Mouse (Mus musculus) adrenal gland, postnatal 25 days (tissue): ENCODE data around the gene Barx2. TPM values are rescaled to one million over a fixed set of nuclear protein-coding genes. Genes with fewer than 3 reads are reported as not detected.
A peak's percentile ranks its signal among the peaks of the same experiment; 100 is the strongest.
"Not testable (repeated sequence)": the region's sequence is repeated elsewhere in the genome, so short reads cannot be mapped to it uniquely, and the experiment has no call there.

Experiments used
- DNase-seq: peaks from one replicate; pipeline ENCODE4 v3.0.0; 2021; ENCODE audit warnings: mixed read lengths
- long read RNA-seq: library from polyadenylated mRNA; stranded (forward); transcript quantifications from one replicate; pipeline ENCODE4 v2.0.0, GENCODE M21; 2021
- total RNA-seq: library from RNA; stranded (reverse); gene quantifications from 2 replicates; pipeline ENCODE4 v1.2.3, GENCODE M21; 2021

Barx2 gene
- total RNA-seq, result not detected in 2 replicates
- long read RNA-seq, result 0 reads

DNA sequence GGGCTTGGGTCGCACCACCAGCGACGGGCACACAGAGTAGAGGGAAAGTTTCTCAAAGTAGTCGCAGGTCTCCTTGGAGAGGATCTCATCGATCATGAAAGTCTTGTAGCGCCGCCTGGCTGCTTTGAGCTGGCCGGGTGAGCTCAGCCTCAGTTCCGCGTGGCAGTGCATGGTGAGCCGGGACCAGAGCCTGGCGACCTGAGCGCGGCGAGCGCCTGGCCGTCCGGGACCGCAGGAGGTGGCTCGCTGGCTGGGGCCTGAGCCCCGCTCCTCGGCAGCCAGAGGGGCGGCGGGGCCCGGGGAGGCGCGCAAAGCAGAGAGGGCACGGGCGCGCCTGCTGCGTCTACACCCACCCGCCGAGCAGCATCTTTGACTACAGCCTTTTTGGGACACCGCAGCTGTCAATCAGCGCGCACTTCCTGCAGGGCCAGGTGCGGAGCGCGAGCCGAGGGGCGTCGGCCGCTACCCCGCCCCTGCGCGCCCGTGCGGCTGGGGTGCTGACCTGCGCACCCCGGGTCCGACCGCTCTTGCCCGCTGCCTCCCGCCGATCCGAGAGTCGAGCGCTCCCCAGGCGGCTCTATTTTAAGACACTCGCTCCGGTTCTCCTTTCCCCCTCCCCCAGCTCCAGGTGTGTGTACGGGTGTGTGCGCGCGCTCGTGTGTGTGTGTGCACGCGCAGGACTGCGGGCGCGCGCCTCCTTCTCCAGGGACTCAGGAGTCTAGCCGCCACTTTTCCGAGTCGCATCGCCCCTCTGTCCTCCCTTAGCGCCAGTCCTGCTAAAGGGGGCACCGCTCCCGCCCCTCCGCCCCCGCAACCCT, at the start of gene Barx2:
Barx2 (minus strand) TSS at position 542 of the 818 bp plus-strand sequence.
- peak; percentile 66 for DNase-seq

DNA sequence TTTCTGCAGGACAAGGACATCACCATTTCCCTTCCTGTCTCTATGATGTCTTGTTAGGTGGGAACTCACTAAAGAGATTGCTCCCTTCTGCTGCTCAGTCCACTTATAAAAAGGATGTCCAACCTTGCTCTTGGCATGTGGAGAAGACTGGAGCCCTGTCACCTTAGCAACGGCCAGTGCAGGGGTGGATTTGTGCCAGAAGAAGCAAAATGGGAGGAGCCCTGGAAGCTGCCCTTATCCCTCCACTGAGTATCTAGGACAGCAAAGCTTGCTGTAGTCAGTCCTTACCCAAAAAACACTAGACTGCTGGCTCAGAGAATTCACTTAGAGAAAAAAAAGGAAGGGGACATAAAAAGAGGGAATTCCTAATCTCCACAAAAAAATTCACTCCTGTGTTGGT, 49.0 kb upstream of the Barx2 start:
- peak; percentile 35 for DNase-seq

DNA sequence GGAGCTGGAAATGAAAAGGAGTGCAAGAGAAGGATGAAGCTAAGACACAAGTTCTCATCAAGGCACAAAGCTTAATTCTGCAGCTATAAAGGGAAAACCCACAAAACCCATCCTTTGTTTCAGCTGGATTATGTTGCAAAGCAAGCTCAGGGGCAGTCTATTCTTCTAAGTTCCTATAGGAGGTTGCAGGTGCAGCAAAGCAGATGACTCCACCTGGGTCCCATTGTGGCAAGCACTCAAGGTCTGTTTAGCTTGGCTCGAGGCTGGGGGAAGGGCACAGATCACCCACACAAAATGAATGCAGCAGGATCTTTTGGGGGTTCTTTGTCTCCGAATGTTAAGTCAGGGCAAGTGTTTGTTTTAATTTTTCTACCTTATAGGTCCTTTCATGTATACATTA, 47.2 kb upstream of the Barx2 start:
- DNase-seq, result no peak

DNA sequence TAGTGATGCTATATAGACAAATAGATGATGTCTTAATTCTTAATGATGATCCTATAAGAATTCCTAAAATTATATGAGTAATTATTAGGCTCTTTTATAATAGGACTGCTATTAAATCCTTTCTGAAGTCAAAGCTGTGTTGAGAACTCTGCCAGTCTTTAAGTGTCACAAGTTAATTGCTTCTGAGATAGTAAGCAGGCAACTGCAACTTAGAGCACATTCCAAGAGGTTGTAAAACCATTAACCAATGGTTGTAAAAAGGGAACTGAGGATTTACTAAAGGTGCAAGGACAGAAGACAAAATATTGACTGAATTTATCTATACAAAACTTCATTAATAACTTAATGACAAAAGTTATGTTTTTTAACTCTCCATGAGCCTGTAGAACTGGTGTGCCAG, 44.9 kb upstream of the Barx2 start:
- DNase-seq, result no peak

DNA sequence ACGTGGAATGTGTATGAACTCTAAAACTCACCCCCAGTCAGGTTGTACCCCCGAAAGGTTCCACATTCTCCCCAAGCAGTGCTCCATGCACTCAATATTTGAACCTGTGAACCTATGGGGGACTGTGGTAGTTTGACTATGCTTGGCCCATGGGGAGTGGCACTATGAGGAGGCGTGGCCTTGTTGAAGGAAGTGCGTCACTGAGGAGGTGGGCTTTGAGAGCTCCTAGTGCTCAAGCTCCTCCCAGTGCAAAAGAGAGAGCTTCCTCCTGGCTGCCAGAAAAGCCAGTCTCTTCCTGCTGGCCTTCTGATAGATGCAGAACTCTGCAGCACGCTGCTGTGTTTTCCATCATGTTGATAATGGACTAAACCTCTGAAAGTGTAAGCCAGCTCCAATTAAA, 37.2 kb upstream of the Barx2 start:
- DNase-seq, result no peak

DNA sequence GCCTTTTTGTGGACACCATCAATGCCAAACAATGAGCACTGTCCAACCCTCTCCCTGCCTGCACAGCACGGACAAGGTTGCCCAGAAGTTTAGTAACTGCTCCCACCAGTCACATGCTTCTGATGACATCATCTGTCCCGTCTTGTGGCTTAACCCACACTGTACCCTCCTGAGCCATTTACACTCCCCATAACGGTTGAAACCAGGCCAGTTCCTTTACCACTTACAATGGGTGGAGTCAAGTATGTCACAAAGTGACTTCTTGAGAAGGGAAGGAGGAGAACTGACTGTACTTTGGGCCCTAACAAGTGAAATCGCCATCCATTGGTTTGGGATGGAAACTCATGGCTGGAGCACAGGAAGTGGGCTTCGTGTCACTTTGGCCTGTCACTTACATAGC, 35.8 kb upstream of the Barx2 start:
- DNase-seq, result no peak

DNA sequence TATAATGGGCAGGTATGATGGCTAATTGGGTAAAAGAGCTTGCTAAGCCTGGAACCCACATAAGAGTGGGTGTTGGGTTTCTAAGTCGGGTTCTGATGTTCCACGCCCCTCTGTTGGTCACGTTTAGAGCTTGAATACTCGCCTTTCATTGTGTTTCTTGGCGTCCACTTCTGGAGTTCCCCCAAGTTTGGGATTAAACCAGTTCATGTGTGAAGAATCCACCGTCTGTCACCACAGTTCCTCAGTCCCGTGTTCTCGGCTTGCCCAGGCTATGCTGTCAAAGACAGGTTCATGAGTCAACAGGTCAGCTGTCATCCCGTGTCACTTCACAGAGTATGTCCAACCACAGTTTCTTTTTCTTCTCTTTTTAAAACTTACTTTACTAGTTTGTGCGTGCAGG, 33.8 kb upstream of the Barx2 start:
- DNase-seq, result no peak

DNA sequence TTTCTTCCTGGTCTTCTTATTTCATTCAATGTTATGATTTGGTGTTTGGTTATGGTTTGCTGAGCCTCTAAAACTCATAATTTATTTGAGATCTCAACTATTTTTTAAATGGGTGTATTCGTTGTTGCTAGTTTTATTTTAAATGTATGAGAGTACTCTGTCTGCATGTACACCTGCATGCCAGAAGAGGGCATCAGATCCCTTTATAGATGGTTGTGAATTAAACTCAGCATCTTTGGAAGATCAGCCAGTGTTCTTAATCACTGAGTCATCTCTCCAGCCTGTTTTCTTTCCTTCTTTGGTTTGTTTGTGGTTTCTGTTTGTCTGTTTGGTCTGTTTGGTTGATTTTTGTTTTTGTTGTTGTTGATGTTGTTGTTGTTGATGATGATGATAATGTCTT, 29.1 kb upstream of the Barx2 start:
- no peak for DNase-seq

DNA sequence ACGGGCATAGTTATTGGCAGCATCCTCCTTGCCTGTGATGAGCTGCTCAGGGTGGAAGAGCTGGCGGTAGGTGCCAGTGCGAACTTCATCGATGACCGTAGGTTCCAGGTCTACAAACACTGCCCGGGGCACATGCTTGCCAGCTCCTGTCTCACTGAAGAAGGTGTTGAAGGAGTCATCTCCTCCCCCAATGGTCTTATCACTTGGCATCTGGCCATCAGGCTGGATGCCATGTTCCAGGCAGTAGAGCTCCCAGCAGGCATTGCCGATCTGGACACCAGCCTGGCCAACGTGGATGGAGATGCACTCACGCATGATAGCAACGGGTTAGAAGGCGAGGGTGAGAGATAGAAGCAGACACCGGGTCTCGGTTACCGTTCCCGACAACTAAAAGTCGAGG, 23.2 kb upstream of the Barx2 start:
- not testable (repeated sequence) for DNase-seq

DNA sequence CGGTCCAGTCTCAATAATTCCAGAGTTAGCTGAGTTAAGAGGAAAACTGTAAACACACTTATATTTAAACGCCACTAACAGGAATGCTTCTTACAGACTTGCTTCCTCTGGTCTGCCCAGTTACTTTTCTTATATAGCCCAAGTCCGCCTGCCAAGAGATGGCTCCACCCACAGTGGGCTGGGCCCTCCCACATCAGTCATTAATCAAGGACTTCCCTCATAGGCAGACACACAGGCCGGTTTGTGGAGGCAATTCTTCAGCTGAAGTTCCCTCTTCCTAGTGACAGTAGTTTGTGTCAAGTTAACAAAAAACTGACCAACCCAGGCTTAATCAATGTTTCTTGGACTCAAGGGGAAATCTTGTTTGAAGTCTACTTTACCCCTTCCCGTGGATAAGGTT, 18.4 kb upstream of the Barx2 start:
- no peak for DNase-seq

DNA sequence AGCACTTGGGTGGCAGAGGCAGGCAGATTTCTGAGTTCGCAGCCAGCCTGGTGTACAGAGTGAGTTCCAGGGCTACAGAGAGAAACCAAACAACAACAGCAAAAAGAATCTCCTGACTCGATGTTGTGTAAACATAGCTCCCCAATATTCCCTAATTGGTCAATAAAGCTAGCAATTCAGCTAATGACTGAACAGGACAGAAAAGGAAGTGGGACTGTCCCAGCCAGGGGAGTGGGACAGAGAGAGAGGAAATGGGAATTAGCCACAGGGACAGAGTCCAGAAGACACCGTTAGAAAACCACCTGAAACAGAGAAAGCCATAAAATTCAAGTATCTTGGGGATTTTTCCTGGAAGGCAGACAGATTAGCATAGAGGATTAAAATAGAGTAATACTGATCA, 18.0 kb upstream of the Barx2 start:
- no peak for DNase-seq

DNA sequence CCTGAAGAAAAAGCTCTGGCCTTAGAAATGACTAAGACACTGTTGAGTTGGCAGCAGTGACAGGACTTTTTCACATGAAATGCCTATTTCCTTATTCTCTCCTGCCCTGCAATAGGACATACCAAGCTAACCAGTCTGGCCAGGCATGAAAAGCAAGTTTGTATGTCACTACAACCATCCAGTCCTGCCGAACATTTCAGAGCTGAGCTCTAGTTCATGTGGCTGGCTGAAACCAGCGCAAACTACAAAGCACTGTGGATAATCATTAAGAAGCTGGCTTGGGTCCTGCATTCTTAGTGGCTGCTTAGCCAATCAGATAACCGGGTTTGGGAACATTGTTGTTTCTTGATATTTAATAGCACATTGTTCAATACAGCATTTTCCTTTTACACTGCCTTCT, 13.5 kb upstream of the Barx2 start:
- no peak for DNase-seq

DNA sequence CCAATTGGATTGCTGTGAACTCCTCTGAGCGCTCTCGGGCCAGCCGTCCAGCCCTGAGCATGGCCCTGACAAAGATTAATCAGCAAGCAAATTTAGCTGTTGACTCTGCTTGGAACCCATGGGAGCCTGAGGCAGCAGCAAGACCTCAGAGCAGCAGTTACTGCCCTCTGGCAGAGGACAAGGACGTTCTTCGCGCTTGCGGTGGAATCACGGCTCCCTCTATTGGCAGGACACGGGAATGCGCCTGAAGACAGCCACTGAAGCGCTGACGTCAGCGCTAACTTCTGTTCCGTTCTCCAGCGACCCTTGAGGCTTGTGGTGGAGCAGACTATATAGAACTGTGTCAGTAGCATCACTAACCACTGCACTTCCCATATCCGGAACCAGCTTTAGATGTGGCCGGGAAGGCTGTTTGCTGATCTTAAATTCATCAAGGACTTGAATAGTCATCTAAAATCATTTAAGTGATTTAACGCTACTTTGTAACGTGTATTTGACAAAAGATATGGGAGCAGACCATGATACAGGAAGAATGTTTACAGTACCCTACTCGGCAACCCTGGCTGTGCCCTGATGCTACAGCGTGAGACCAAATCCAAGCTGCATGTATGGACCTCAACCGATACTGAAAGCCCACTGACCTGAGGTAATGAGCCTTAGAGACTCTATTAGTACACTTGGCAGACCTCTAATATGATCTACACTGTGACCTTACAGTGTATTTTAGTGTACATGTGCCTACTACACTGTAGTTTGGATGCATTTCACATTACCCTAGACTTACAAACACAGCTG, 12.8 kb upstream of the Barx2 start:
- peak; percentile 81 for DNase-seq

DNA sequence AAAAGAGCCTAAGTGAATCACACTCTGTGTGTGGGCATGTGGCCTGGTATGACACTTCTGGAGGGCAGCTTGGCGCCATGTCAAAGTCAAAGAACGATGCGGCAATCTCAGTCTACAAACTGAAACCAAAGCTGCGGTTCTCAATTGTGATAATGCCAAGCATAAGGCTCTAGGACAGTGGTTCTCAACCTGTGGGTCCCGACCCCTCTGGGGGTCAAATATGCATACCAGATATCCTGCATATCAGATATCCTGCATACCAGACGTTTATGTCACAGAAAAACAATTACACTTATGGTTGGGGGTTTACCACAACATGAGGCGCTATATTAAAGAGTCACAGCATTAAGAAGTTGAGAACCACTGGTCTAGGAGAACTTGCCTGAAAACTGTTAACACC, 10.3 kb upstream of the Barx2 start:
- DNase-seq, result no peak

DNA sequence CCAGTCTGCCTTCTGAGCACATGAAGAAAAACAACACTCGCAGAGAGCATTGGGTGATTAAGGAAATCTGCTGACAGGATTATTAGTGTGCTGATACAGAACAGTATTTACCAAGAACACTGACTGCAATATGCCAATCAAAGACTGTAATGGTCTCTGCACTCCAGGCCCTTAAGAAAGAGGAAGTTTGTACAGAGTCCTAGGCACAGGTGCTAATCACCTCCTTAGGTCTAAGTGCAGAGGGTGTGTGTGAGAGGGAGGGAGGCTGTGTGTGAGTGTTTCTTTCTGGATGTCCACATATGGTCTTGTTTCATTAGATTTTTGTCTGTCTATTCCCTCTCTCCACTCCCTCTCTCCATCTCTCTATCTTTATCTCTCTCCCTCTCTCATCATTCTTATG, 6.5 kb upstream of the Barx2 start:
- no peak for DNase-seq

DNA sequence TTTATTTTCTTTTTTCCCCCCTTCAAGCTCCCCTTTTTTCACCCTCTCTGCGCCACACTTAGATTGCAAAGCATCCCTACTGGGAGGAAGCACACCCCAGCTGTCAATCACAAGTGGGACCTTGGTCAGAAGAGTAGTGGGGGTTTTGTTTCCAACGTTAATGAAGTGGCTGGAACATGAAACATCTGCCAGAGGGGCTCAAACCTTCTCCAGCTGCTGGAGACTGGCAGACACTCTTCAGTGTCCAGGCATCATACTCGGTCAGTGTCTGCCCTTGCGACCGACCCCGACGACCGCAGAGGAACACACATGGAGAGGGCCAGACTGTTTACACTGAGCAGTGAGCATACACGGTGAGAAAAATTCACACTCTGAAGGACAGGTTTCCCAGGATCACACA, 3.2 kb upstream of the Barx2 start:
- no peak for DNase-seq

DNA sequence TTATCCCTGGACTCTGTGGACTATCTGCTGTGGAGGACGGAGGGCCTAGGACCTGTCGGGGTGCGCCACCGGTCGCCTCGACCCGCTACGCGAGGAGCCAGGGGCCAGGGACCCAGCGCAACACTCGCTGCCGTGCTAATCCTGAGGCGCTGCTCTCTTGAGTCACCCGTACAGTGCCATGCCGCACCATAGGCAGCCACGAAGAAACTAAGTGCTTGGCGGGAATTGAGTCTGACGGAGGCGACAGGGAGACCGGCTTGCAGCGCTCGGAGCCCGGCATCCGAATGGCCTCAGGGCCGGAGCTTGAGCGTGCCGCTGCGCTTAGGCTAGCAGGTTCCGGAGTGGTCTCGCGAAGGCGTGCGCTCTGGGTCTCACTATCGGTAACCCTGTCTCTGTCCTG, 1.6 kb upstream of the Barx2 start:
- DNase-seq, result peak; percentile 23

DNA sequence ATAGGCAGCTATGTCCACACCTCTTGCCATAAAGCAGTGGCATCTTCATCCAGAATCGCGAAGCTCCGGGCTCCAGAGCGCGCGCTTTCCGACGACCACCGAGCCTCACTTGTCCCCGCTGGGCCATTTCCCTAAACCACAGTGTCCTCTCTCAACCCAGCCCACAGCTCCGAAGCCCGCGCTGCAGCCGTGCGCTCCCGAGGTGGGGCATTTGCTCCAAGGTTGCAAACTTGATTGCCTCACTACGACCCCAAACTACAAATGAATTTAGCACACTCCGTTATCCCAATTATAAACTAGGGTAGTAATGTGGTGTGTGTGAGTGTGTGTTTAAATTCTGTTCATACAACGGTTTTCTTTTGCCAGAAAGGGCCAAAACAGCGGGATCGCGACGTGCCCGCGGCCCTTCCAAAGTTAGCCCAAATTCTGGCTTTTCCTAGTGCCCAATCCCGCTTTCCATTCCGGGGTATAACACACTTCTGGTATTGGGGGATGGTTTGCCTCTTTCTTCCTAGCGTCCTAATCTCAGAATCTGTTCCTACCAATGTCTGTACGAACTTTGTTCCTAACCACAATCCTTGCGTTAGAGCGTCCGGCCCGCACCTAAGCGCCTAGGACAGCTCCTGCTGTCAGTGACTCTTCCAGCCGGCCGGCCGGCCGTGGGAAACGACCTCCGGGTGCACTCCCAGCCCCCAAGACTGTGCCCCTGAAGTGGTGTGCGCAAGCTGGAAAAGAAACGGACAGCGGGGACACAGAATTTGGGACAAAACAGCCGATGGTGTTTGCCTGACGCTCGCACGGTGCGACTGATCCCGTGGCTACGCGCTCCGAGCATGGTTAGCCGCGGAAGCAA, 703 bp upstream of the Barx2 start:
- DNase-seq, result no peak

DNA sequence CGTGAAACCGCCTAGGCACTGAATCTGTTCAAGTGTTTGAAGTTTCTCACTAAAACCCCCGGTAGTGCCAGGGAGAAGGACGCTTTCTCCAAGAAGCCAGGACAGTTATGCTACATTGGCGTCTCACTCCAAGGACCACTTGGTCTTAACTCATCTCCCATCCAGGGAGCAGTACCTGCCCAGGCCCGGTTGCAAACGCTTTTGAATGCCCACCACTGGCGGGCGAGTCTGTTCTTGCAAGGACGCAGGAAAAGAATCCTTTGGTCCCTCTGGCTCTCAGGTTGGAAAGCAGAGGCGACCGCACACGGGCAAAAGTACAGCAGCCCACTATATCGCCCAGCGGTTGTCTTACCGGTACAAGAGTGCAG, 725 bp downstream of the Barx2 start:
- no peak for DNase-seq

DNA sequence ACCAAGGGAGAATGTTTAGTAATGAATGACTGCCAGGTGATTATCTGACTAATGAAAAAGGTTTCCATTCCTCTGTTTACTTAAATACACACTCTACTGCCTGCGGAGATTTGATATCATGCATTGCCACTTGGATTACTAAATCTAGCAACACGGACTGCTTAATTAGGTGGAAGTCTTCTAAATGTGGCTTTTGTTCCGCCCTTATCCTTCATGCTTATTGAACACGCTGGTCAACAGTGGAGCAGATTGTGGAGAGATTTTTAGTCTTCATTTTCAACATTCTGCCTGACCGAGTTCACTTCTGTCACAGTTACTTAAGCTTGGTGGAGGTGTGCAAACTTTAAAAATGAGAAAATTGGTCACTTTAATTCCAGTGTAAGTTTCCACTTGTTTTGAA, 3.0 kb downstream of the Barx2 start:
- DNase-seq, result no peak

DNA sequence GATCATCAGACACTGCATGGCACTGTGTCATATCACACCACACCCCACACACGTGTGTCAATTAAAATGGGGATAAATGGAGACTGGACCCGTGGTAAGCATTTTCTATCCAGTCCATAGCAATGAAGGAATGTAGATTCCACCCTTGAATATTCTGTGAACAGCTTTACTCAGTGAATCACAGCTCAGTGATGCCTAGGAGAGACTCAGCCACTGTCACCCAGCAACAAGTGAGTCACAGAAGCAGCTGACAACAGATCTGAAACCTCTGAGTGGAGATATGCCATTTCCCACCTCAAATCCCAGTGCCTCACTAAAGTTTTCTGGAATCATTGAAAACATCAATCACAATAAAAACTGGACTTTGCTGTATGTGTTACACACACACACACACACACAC, 11.5 kb downstream of the Barx2 start:
- no peak for DNase-seq

DNA sequence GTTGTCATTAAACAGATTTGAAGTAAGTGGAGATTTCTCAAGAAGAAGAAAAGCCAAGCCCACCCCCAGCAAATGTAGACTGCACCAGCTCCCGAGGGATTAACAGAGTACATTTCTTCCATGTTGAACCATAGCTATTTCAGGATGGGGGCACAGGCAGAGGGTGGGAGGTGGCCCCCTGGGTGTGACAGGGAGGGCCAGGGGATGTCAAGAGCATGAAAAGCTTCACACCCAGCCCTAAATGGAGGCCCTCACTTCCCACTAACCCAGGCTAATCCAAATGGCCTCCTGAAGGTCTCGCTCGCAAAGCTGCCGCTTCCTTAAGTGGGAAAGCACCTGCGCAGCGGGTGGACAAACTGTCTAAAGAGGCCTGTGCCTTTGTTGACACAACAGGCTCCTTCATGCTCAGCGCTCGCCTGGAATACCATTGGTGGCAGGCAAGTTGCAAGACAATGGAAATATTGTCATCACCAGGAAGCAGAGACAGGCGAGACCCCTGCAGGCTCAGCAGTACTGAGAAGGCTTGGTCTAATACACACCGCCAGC, 18.4 kb downstream of the Barx2 start:
- DNase-seq, result no peak

DNA sequence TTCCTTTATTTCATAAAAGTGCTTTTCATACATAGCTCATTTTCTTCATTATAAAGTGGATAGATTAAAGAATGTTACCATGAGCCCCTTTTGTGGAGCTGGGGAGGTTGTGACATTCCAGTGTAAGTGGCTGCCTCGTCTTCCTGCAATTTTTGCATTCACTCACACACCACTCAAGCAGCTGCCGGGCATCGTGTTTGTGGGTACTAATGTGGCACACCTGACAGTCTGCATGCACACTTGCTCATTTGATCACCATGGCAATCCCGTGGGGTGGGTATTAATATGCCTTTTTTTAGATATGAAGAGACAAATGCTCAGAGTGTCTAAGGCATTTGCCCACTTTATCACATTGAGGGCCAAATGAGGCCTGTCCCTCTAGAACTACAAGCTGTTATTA, 24.9 kb downstream of the Barx2 start:
- no peak for DNase-seq
